Mouse (Mus musculus): ENCODE results near the gene Tmem184b. TPM values are rescaled to one million over a fixed set of nuclear protein-coding genes. Genes with fewer than 3 reads are reported as not detected.

Gene Tmem184b
- polyA plus RNA-seq, 1 experiment from 2014 or later: 52.7 TPM

GRCm38 (mm10) chr15:79359954-79360353 is 43.4 kb downstream of the Tmem184b start:
- Histone ChIP-seq H3K27me3 (ENCODE audit: control insufficient read depth, insufficient read depth, low read length) (no peaks in the 10 kb centered on the region), H3K4me3 (replicated peaks; ENCODE audit: low read length) (no peak overlapping the region), H3K27ac (ENCODE audit: low read length) (peak overlapping the region; percentile 39; the same call in 1 of the 2 replicates), H3K4me1 (ENCODE audit: control insufficient read depth, insufficient read depth, low read length) (peaks cover 45% of the 10 kb centered on the region), H3K9me3 (replicated peaks; ENCODE audit: control insufficient read depth, low read length) (no peaks in the 10 kb centered on the region), H3K9ac (ENCODE audit: low read length) (0 out of 2 replicates have a peak overlapping the region, but pooled peaks have one; percentile 0), H3K36me3 (ENCODE audit: control insufficient read depth, insufficient read depth, low read length) (peaks cover 7% of the 10 kb centered on the region), H3K4me2 (ENCODE audit: low read depth, low read length) (no peak overlapping the region)
- 9% methylated on average over 6 of the region's 6 CpGs for WGBS
- no peak for ATAC-seq (ENCODE audit: insufficient read depth, low FRiP score)

- H3K27ac ChIP-seq (ENCODE audit: low read length): peak overlapping the region; percentile 72
- WGBS: 37% methylated on average over 12 of the region's 12 CpGs
- H3K27me3 ChIP-seq (ENCODE audit: control insufficient read depth, insufficient read depth, low read length): no peaks in the 10 kb centered on the region
- peaks cover 7% of the 10 kb centered on the region for H3K36me3 ChIP-seq (ENCODE audit: control insufficient read depth, insufficient read depth, low read length)
- no peak for ATAC-seq (ENCODE audit: insufficient read depth, low FRiP score)
- no peaks in the 10 kb centered on the region for H3K9me3 ChIP-seq (replicated peaks; ENCODE audit: control insufficient read depth, low read length)
- H3K4me1 ChIP-seq (ENCODE audit: control insufficient read depth, insufficient read depth, low read length): peaks cover 49% of the 10 kb centered on the region
- H3K4me3 ChIP-seq (replicated peaks; ENCODE audit: low read length): no peak overlapping the region
- H3K9ac ChIP-seq (ENCODE audit: low read length): peak overlapping the region; percentile 56; the same call in 1 of the 2 replicates
- peak overlapping the region; percentile 99 for H3K4me2 ChIP-seq (ENCODE audit: low read depth, low read length)
Measured at GRCm38 (mm10) chr15:79357974-79358690, 45.2 kb downstream of the Tmem184b start.

- peak overlapping the region; percentile 79 for H3K27ac ChIP-seq (ENCODE audit: low read length)
- peaks cover 2% of the 10 kb centered on the region for H3K36me3 ChIP-seq (ENCODE audit: control insufficient read depth, insufficient read depth, low read length)
- peak overlapping the region; percentile 46 for H3K4me3 ChIP-seq (replicated peaks; ENCODE audit: low read length)
- WGBS: under 1% methylated on average over 75 of the region's 77 CpGs
- peak overlapping the region; percentile 99 for H3K4me2 ChIP-seq (ENCODE audit: low read depth, low read length)
- H3K9ac ChIP-seq (ENCODE audit: low read length): peak overlapping the region; percentile 82
- ATAC-seq (ENCODE audit: insufficient read depth, low FRiP score): peak; percentile 91
- H3K4me1 ChIP-seq (ENCODE audit: control insufficient read depth, insufficient read depth, low read length): peaks cover 54% of the 10 kb centered on the region
- H3K9me3 ChIP-seq (replicated peaks; ENCODE audit: control insufficient read depth, low read length): no peaks in the 10 kb centered on the region
- no peaks in the 10 kb centered on the region for H3K27me3 ChIP-seq (ENCODE audit: control insufficient read depth, insufficient read depth, low read length)
Measured at GRCm38 (mm10) chr15:79357036-79357911, 46.1 kb downstream of the Tmem184b start.

- H3K4me2 ChIP-seq (ENCODE audit: low read depth, low read length): peak overlapping the region; percentile 99
- H3K9me3 ChIP-seq (replicated peaks; ENCODE audit: control insufficient read depth, low read length): no peaks in the 10 kb centered on the region
- peaks cover 61% of the 10 kb centered on the region for H3K4me1 ChIP-seq (ENCODE audit: control insufficient read depth, insufficient read depth, low read length)
- H3K27me3 ChIP-seq (ENCODE audit: control insufficient read depth, insufficient read depth, low read length): no peaks in the 10 kb centered on the region
- peak overlapping the region; percentile 79 for H3K27ac ChIP-seq (ENCODE audit: low read length)
- no peaks in the 10 kb centered on the region; the same call in 1 of the 2 replicates for H3K36me3 ChIP-seq (ENCODE audit: control insufficient read depth, insufficient read depth, low read length)
- peak overlapping the region; percentile 46 for H3K4me3 ChIP-seq (replicated peaks; ENCODE audit: low read length)
- 61% methylated on average over 8 of the region's 8 CpGs for WGBS
- H3K9ac ChIP-seq (ENCODE audit: low read length): peak overlapping the region; percentile 82
- ATAC-seq (ENCODE audit: insufficient read depth, low FRiP score): no peak
Measured at GRCm38 (mm10) chr15:79356481-79356880, 46.9 kb downstream of the Tmem184b start.

- Histone ChIP-seq H3K27me3 (ENCODE audit: control insufficient read depth, insufficient read depth, low read length) (no peaks in the 10 kb centered on the region), H3K27ac (ENCODE audit: low read length) (no peak overlapping the region), H3K9ac (ENCODE audit: low read length) (no peak overlapping the region), H3K4me1 (ENCODE audit: control insufficient read depth, insufficient read depth, low read length) (peaks cover 51% of the 10 kb centered on the region), H3K4me2 (ENCODE audit: low read depth, low read length) (no peak overlapping the region), H3K36me3 (ENCODE audit: control insufficient read depth, insufficient read depth, low read length) (no peaks in the 10 kb centered on the region; the same call in 1 of the 2 replicates), H3K9me3 (replicated peaks; ENCODE audit: control insufficient read depth, low read length) (no peaks in the 10 kb centered on the region), H3K4me3 (replicated peaks; ENCODE audit: low read length) (no peak overlapping the region)
- WGBS: 77% methylated on average over 4 of the region's 4 CpGs
- no peak for ATAC-seq (ENCODE audit: insufficient read depth, low FRiP score)
Measured at GRCm38 (mm10) chr15:79354619-79355018, 48.8 kb downstream of the Tmem184b start.

GRCm38 (mm10) chr15:79353690-79354305 is 49.6 kb downstream of the Tmem184b start:
- WGBS: 82% methylated on average over 5 of the region's 5 CpGs
- Histone ChIP-seq H3K9ac (ENCODE audit: low read length) (no peak overlapping the region), H3K27ac (ENCODE audit: low read length) (no peak overlapping the region), H3K9me3 (replicated peaks; ENCODE audit: control insufficient read depth, low read length) (no peaks in the 10 kb centered on the region), H3K4me1 (ENCODE audit: control insufficient read depth, insufficient read depth, low read length) (peaks cover 57% of the 10 kb centered on the region), H3K36me3 (ENCODE audit: control insufficient read depth, insufficient read depth, low read length) (no peaks in the 10 kb centered on the region), H3K4me2 (ENCODE audit: low read depth, low read length) (no peak overlapping the region), H3K27me3 (ENCODE audit: control insufficient read depth, insufficient read depth, low read length) (no peaks in the 10 kb centered on the region), H3K4me3 (replicated peaks; ENCODE audit: low read length) (no peak overlapping the region)
- ATAC-seq (ENCODE audit: insufficient read depth, low FRiP score): no peak

GRCm38 (mm10) chr15:79352479-79352878 is 50.9 kb downstream of the Tmem184b start:
- Histone ChIP-seq H3K36me3 (ENCODE audit: control insufficient read depth, insufficient read depth, low read length) (no peaks in the 10 kb centered on the region), H3K27ac (ENCODE audit: low read length) (no peak overlapping the region), H3K9ac (ENCODE audit: low read length) (peak overlapping the region; percentile 42), H3K27me3 (ENCODE audit: control insufficient read depth, insufficient read depth, low read length) (no peaks in the 10 kb centered on the region), H3K4me2 (ENCODE audit: low read depth, low read length) (no peak overlapping the region), H3K4me3 (replicated peaks; ENCODE audit: low read length) (no peak overlapping the region), H3K4me1 (ENCODE audit: control insufficient read depth, insufficient read depth, low read length) (peaks cover 53% of the 10 kb centered on the region), H3K9me3 (replicated peaks; ENCODE audit: control insufficient read depth, low read length) (no peaks in the 10 kb centered on the region)
- 76% methylated on average over 6 of the region's 6 CpGs for WGBS
- no peak for ATAC-seq (ENCODE audit: insufficient read depth, low FRiP score)

GRCm38 (mm10) chr15:79351331-79351767 is 52.0 kb downstream of the Tmem184b start:
- ATAC-seq (ENCODE audit: insufficient read depth, low FRiP score): no peak
- WGBS: 19% methylated on average over 15 of the region's 15 CpGs
- H3K9ac ChIP-seq (ENCODE audit: low read length): peak overlapping the region; percentile 59
- peak overlapping the region; percentile 66; the same call in 1 of the 2 replicates for H3K27ac ChIP-seq (ENCODE audit: low read length)
- 0 out of 2 replicates have a peak overlapping the region, but pooled peaks have one; percentile 1 for H3K4me3 ChIP-seq (replicated peaks; ENCODE audit: low read length)
- H3K27me3 ChIP-seq (ENCODE audit: control insufficient read depth, insufficient read depth, low read length): no peaks in the 10 kb centered on the region
- no peaks in the 10 kb centered on the region for H3K9me3 ChIP-seq (replicated peaks; ENCODE audit: control insufficient read depth, low read length)
- no peaks in the 10 kb centered on the region for H3K36me3 ChIP-seq (ENCODE audit: control insufficient read depth, insufficient read depth, low read length)
- H3K4me1 ChIP-seq (ENCODE audit: control insufficient read depth, insufficient read depth, low read length): peaks cover 52% of the 10 kb centered on the region
- peak overlapping the region; percentile 33; the same call in 1 of the 2 replicates for H3K4me2 ChIP-seq (ENCODE audit: low read depth, low read length)

Data from stomach, embryonic 16.5 days (tissue).